Mouse (Mus musculus) intestine, embryonic 14.5 days (tissue): ENCODE measurements around the gene Fxyd6. TPM values are rescaled to one million over a fixed set of nuclear protein-coding genes. Genes with fewer than 3 reads are reported as not detected.

Experiments
- ATAC-seq: fragments of 200-750 bp; cut with Nextera tagmentation; replicated peaks from 2 replicates; pipeline ENCODE4 v1.8.0; 2017; ENCODE audit warnings: low read depth, moderate number of reproducible peaks, moderate TSS enrichment, moderate library complexity; ENCODE audit not compliant: low FRiP score, low TSS enrichment
- DNase-seq: peaks from one replicate; pipeline ENCODE4 v3.0.0-alpha.2; 2018; ENCODE audit warnings: low spot score
- H3K27ac ChIP-seq: fragments of 300-500 bp; sonication (generic); 2 replicates; pipeline ENCODE4 v1.5.1; 2014; ENCODE audit warnings: low read depth, mild to moderate bottlenecking, control low read depth
- H3K27me3 ChIP-seq: fragments of 300-500 bp; sonication (generic); replicated peaks from 2 replicates; pipeline ENCODE4 v1.6.1; 2014; ENCODE audit warnings: low read length, control low read depth; ENCODE audit not compliant: control insufficient read depth, insufficient read depth
- H3K36me3 ChIP-seq: fragments of 300-500 bp; sonication (generic); 2 replicates; pipeline ENCODE4 v1.6.1; 2014; ENCODE audit warnings: low read length, control low read depth; ENCODE audit not compliant: control insufficient read depth, insufficient read depth
- H3K4me1 ChIP-seq: fragments of 300-500 bp; sonication (generic); replicated peaks from 2 replicates; pipeline ENCODE4 v1.6.1; 2014; ENCODE audit warnings: low read length, control low read depth, mixed read lengths; ENCODE audit not compliant: control insufficient read depth, insufficient read depth
- H3K4me2 ChIP-seq: fragments of 300-500 bp; sonication (generic); 2 replicates; pipeline ENCODE4 v1.6.1; 2014; ENCODE audit warnings: low read length
- H3K4me3 ChIP-seq: fragments of 300-500 bp; sonication (generic); 2 replicates; pipeline ENCODE4 v1.5.1; 2014; ENCODE audit warnings: low read depth, low read length, control low read depth, mixed read lengths
- H3K9ac ChIP-seq: fragments of 300-500 bp; sonication (generic); 2 replicates; pipeline ENCODE4 v1.6.1; 2014; ENCODE audit warnings: mild to moderate bottlenecking, low read length
- H3K9me3 ChIP-seq: fragments of 300-500 bp; sonication (generic); 2 replicates; pipeline ENCODE4 v1.6.1; 2016; ENCODE audit warnings: low read length, control low read depth; ENCODE audit not compliant: control insufficient read depth
- WGBS: fragments of 180-500 bp; shearing (Covaris S2); extraction: QIAGEN DNeasy Blood & Tissue Kit; methylation state at CpG from one replicate; pipeline ENCODE4 v1.1.7; 2014; 5-methylcytosine and 5-hydroxymethylcytosine counted together
- polyA plus RNA-seq: library from polyadenylated mRNA; unstranded; fragments of >200 nt; fragmentation: Nextera tagmentation; extraction: Ambion mirVana; gene quantifications from 2 replicates; pipeline ENCODE4 v1.2.1, GENCODE M21; 2014

Fxyd6 gene
- polyA plus RNA-seq, 1 experiment from 2014 or later: 67.3 TPM

GRCm38 (mm10) chr9:45346276-45346675 lies 23.7 kb upstream of the Fxyd6 start:
- Histone ChIP-seq H3K4me2 (no peak overlapping the region), H3K9me3 (no peaks in the 10 kb centered on the region), H3K4me1 (no peaks in the 10 kb centered on the region), H3K36me3 (no peaks in the 10 kb centered on the region), H3K27me3 (no peaks in the 10 kb centered on the region), H3K4me3 (no peak overlapping the region), H3K27ac (no peak overlapping the region), H3K9ac (no peak overlapping the region)
- ATAC-seq: no peak
- 76% methylated on average over 6 of the region's 6 CpGs for WGBS
- DNase-seq: no peak

- 79% methylated on average over 6 of the region's 6 CpGs for WGBS
- no peaks in the 10 kb centered on the region for H3K4me1 ChIP-seq
- no peak for ATAC-seq
- no peak overlapping the region for H3K27ac ChIP-seq
- no peaks in the 10 kb centered on the region for H3K36me3 ChIP-seq
- H3K4me2 ChIP-seq: no peak overlapping the region
- H3K9me3 ChIP-seq: no peaks in the 10 kb centered on the region
- no peak overlapping the region for H3K9ac ChIP-seq
- no peak for DNase-seq
- no peaks in the 10 kb centered on the region for H3K27me3 ChIP-seq
- no peak overlapping the region for H3K4me3 ChIP-seq
Measured at GRCm38 (mm10) chr9:45348560-45348959, 21.4 kb upstream of the Fxyd6 start.

- WGBS: 40% methylated on average over 4 of the region's 4 CpGs
- Histone ChIP-seq H3K36me3 (no peaks in the 10 kb centered on the region), H3K4me1 (no peaks in the 10 kb centered on the region), H3K4me2 (no peak overlapping the region), H3K9ac (no peak overlapping the region), H3K27me3 (no peaks in the 10 kb centered on the region), H3K27ac (no peak overlapping the region), H3K9me3 (no peaks in the 10 kb centered on the region), H3K4me3 (no peak overlapping the region)
- ATAC-seq (no peak), DNase-seq (no peak)
Measured at GRCm38 (mm10) chr9:45349181-45349580, 20.8 kb upstream of the Fxyd6 start.

DNA sequence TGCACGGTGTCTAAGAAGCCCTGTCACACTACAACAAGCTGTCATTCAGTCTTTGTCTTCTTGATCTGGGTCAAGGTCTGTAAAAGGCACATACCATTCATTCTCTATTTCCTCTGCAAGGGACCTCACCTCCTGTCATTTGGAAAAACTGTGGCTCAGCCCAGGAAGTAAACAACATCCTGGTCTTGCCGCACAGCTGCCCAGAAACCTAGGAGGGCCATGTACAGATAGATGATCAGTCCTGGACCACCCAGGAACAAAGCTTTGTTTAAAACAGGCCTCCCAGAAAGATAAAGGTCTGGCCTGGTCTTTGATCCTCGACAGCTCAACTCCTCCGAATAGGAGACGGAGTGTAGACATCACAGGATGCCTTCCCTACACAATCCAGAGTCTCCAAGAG lies 20.1 kb upstream of the Fxyd6 start:
- no peak for ATAC-seq
- WGBS: 22% methylated on average over 5 of the region's 5 CpGs
- Histone ChIP-seq H3K4me1 (no peaks in the 10 kb centered on the region), H3K27ac (no peak overlapping the region), H3K4me2 (no peak overlapping the region), H3K27me3 (no peaks in the 10 kb centered on the region), H3K9me3 (no peaks in the 10 kb centered on the region), H3K9ac (no peak overlapping the region), H3K4me3 (no peak overlapping the region), H3K36me3 (no peaks in the 10 kb centered on the region)
- no peak for DNase-seq

DNA sequence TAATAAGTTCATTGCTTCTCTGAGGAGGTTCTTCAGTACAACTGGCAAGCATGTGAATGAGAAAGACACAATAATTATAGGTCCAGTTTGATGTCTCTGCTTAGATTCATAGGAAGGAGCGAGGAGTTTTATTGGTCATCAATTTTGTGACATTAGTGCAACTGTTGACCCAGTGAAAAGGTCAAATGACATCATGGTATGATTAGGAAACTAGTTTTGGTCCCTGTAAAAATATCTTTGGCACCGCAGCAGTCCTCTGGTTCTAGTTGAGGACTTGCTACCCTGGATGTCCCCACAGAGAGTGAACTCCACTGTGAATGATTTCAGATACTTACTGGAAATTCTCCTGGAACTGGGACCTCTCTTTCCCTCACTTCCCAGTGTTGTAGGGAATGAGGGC lies 14.8 kb upstream of the Fxyd6 start:
- WGBS: 78% methylated on average over 2 of the region's 2 CpGs
- no peak for ATAC-seq

DNA sequence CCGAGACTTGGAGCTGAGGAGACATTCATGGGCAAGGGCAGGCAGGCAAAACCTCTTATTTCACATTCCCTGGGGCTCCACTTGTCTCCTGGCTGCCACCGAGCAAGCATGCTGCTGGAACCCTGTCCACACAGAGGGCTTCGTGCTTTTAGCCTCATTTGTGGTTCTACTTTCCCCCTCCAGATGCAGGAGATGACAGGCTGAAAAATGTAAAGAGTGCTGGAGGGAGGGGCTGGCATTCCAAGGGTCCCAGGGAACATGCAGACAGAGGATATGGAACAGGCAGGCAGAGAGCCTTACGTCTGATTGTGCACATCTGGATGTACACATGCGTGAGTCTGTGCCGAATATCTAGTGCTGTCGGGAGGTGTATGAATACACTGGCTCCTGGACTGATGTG lies 11.6 kb upstream of the Fxyd6 start:
- no peaks in the 10 kb centered on the region for H3K36me3 ChIP-seq
- no peak for DNase-seq
- no peaks in the 10 kb centered on the region for H3K27me3 ChIP-seq
- 31% methylated on average over 7 of the region's 7 CpGs for WGBS
- H3K4me2 ChIP-seq: no peak overlapping the region
- H3K9me3 ChIP-seq: no peaks in the 10 kb centered on the region
- H3K4me3 ChIP-seq: no peak overlapping the region
- H3K4me1 ChIP-seq: no peaks in the 10 kb centered on the region
- H3K9ac ChIP-seq: no peak overlapping the region
- H3K27ac ChIP-seq: no peak overlapping the region
- ATAC-seq: no peak

More for the DNA sequence above, 14.8 kb upstream of the Fxyd6 start:
- Histone ChIP-seq H3K4me1 (no peaks in the 10 kb centered on the region), H3K9ac (no peak overlapping the region), H3K4me2 (no peak overlapping the region), H3K9me3 (no peaks in the 10 kb centered on the region), H3K4me3 (no peak overlapping the region), H3K27ac (no peak overlapping the region), H3K36me3 (no peaks in the 10 kb centered on the region), H3K27me3 (no peaks in the 10 kb centered on the region)
- DNase-seq: no peak

DNA sequence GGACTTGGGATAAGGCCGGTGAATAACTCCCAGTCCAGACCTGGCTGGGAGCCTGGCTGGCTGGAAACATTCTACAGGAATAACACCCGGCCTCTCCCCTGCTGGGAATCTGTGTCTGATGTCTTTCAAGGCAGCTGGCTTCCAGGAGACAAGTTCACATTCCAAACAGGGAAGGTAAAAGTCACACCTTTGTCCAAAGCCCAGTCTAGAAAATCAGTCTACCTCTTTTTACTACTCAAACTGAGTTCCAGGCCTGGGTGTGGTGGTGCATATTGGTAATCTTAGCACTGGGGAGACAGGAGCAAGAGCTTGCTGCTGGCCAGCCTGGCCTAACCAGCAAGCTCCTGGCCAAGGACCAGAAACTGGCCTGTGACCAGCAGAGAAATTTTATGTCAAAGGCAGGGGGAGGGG lies 7.9 kb upstream of the Fxyd6 start:
- H3K4me1 ChIP-seq: no peaks in the 10 kb centered on the region
- no peaks in the 10 kb centered on the region for H3K27me3 ChIP-seq
- no peak for ATAC-seq
- no peak overlapping the region for H3K9ac ChIP-seq
- no peak for DNase-seq
- no peaks in the 10 kb centered on the region for H3K36me3 ChIP-seq
- H3K27ac ChIP-seq: no peak overlapping the region
- H3K4me3 ChIP-seq: no peak overlapping the region
- WGBS: 26% methylated on average over 2 of the region's 2 CpGs
- no peaks in the 10 kb centered on the region for H3K9me3 ChIP-seq
- H3K4me2 ChIP-seq: no peak overlapping the region

- ATAC-seq (no peak), DNase-seq (no peak)
- Histone ChIP-seq H3K27ac (no peak overlapping the region), H3K9ac (no peak overlapping the region), H3K27me3 (no peaks in the 10 kb centered on the region), H3K4me3 (no peak overlapping the region), H3K36me3 (no peaks in the 10 kb centered on the region), H3K4me2 (no peak overlapping the region), H3K9me3 (no peaks in the 10 kb centered on the region), H3K4me1 (no peaks in the 10 kb centered on the region)
- 63% methylated on average over 7 of the region's 7 CpGs for WGBS
Measured at GRCm38 (mm10) chr9:45363639-45364214, 6.3 kb upstream of the Fxyd6 start.

DNA sequence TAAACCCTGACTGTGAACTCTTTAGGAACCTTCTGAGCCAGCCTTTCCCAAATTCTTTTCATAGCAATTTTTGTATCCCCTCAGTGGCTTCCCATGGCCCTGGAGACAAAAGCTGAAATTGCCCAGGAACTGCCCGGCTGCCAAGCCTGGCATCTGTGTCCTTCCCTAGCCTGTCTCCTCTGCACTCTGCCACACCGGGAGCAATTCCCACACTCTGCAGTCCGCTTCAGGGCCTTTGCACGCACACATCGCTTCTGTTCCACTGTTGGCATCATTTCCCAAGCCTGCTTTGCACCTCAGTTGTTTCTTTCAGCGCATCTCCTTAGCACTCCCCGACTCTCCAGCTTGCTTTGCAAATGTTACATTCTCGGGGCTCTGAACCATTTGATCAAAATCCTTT lies 2.3 kb upstream of the Fxyd6 start:
- H3K27ac ChIP-seq: no peak overlapping the region
- no peaks in the 10 kb centered on the region for H3K9me3 ChIP-seq
- ATAC-seq (no peak), DNase-seq (no peak)
- no peaks in the 10 kb centered on the region; the same call in 1 of the 2 replicates for H3K27me3 ChIP-seq
- no peak overlapping the region for H3K4me2 ChIP-seq
- peaks cover 10% of the 10 kb centered on the region for H3K4me1 ChIP-seq
- H3K4me3 ChIP-seq: no peak overlapping the region
- 59% methylated on average over 8 of the region's 8 CpGs for WGBS
- no peak overlapping the region for H3K9ac ChIP-seq
- no peaks in the 10 kb centered on the region for H3K36me3 ChIP-seq
